Mouse (Mus musculus): Measurements from ENCODE around the gene Nln. TPM values are rescaled to one million over a fixed set of nuclear protein-coding genes. Genes with fewer than 3 reads are reported as not detected.
A peak's percentile ranks its signal among the peaks of the same experiment; 100 is the strongest.

The Nln gene
- total and polyA plus RNA-seq, 3 experiments = 15.4 to 229 (median 16.1) TPM

- TF ChIP-seq ETS1 (IDR thresholded peaks at IDR 0.05; ENCODE audit: low read depth, low read length) = peak; percentile 97
Measured at GRCm38 (mm10) chr13:104040950-104041349, 68.5 kb downstream of the Nln start (continued).

GRCm38 (mm10) chr13:104039861-104040260, 69.6 kb downstream of the Nln start:
- TF ChIP-seq GABPA (IDR thresholded peaks at IDR 0.05; ENCODE audit: low read depth, low read length) = no peak
- TF ChIP-seq ELF1 (IDR thresholded peaks at IDR 0.05; ENCODE audit: low read depth, low read length) = no peak
- TF ChIP-seq ZMIZ1 (IDR thresholded peaks at IDR 0.05; ENCODE audit: low read depth, low read length) = no peak
- H3K4me1 ChIP-seq (ENCODE audit: control insufficient read depth in 1 of 2, insufficient read depth in 2 of 2, low read length in 2 of 2) = peaks cover 31 to 56% of the 10 kb centered on the region in 2 experiments
- H3K27me3 ChIP-seq (ENCODE audit: control insufficient read depth in 1 of 2, insufficient read depth in 2 of 2, low read length in 2 of 2) = no peaks in the 10 kb centered on the region
- H3K4me3 ChIP-seq (ENCODE audit: control insufficient read depth in 1 of 2, insufficient read depth in 1 of 2, low read depth in 2 of 2, low read length in 2 of 2) = no peak overlapping the region
- peaks cover 0 to 52% of the 10 kb centered on the region in 2 experiments; a peak in 2 of 4 replicates for H3K36me3 ChIP-seq (ENCODE audit: control insufficient read depth in 1 of 2, insufficient read depth in 2 of 2, low read length in 2 of 2)
- H3K79me2 ChIP-seq (ENCODE audit: control insufficient read depth, insufficient read depth, low read length, poor library complexity) = no peaks in the 10 kb centered on the region
- H3K9ac ChIP-seq (ENCODE audit: control insufficient read depth, low read depth, low read length, poor library complexity, severe bottlenecking) = no peak overlapping the region
- peak overlapping the region; percentile 92 for H3K27ac ChIP-seq (ENCODE audit: control insufficient read depth, low read depth, low read length)
- no peaks in the 10 kb centered on the region for H3K9me3 ChIP-seq (replicated peaks; ENCODE audit: insufficient read depth, low read length)
- no peak for DNase-seq (ENCODE audit: low read depth, low spot score)

GRCm38 (mm10) chr13:104038891-104039290, 70.5 kb downstream of the Nln start:
- no peaks in the 10 kb centered on the region for H3K79me2 ChIP-seq (ENCODE audit: control insufficient read depth, insufficient read depth, low read length, poor library complexity)
- no peak overlapping the region for H3K27ac ChIP-seq (ENCODE audit: control insufficient read depth, low read depth, low read length)
- peaks cover 23 to 51% of the 10 kb centered on the region in 2 experiments for H3K4me1 ChIP-seq (ENCODE audit: control insufficient read depth in 1 of 2, insufficient read depth in 2 of 2, low read length in 2 of 2)
- H3K36me3 ChIP-seq (ENCODE audit: control insufficient read depth in 1 of 2, insufficient read depth in 2 of 2, low read length in 2 of 2) = peaks cover 0 to 45% of the 10 kb centered on the region in 2 experiments; a peak in 2 of 4 replicates
- H3K9ac ChIP-seq (ENCODE audit: control insufficient read depth, low read depth, low read length, poor library complexity, severe bottlenecking) = no peak overlapping the region
- DNase-seq (ENCODE audit: low read depth, low spot score) = no peak
- no peak overlapping the region for H3K4me3 ChIP-seq (ENCODE audit: control insufficient read depth in 1 of 2, insufficient read depth in 1 of 2, low read depth in 2 of 2, low read length in 2 of 2)
- no peaks in the 10 kb centered on the region for H3K9me3 ChIP-seq (replicated peaks; ENCODE audit: insufficient read depth, low read length)
- TF ChIP-seq POLR2AphosphoS5 (IDR thresholded peaks at IDR 0.05; ENCODE audit: borderline replicate concordance, low read depth, low read length) (no peak), HCFC1 (IDR thresholded peaks at IDR 0.05; ENCODE audit: low read depth, low read length) (no peak), MAFK (IDR thresholded peaks at IDR 0.05; ENCODE audit: borderline replicate concordance, low read depth, low read length) (no peak), SIN3A (IDR thresholded peaks at IDR 0.05; ENCODE audit: low read length) (no peak), ZKSCAN1 (IDR thresholded peaks at IDR 0.05; ENCODE audit: low read depth, low read length) (no peak), GATA1 (IDR thresholded peaks at IDR 0.05; ENCODE audit: low read depth, low read length) (no peak), MEF2A (IDR thresholded peaks at IDR 0.05; ENCODE audit: extremely low read depth, insufficient replicate concordance, low read depth, low read length, poor library complexity, severe bottlenecking) (no peak), CTCF (IDR thresholded peaks at IDR 0.05 in 2 of 3, conservative IDR thresholded peaks at IDR 0.05 in 1 of 3; ENCODE audit: control insufficient read depth in 1 of 3, insufficient read depth in 1 of 3, low read depth in 2 of 3, low read length in 3 of 3, poor library complexity in 1 of 3, severe bottlenecking in 1 of 3) (no peak), CHD2 (IDR thresholded peaks at IDR 0.05; ENCODE audit: low read length) (no peak), ZC3H11A (IDR thresholded peaks at IDR 0.05; ENCODE audit: low read depth, low read length) (no peak), MYB (IDR thresholded peaks at IDR 0.05; ENCODE audit: low read depth, low read length) (no peak), POLR2AphosphoS2 (IDR thresholded peaks at IDR 0.05; ENCODE audit: low read length) (no peak), POLR2A (IDR thresholded peaks at IDR 0.05; ENCODE audit: control insufficient read depth in 1 of 2, insufficient read depth in 1 of 2, low read depth in 1 of 2, low read length in 2 of 2, poor library complexity in 1 of 2) (no peak), MYC (IDR thresholded peaks at IDR 0.05; ENCODE audit: low read depth, low read length) (no peak), TAL1 (IDR thresholded peaks at IDR 0.05; ENCODE audit: low read length) (no peak), RCOR1 (IDR thresholded peaks at IDR 0.05; ENCODE audit: low read depth, low read length) (no peak), CHD1 (IDR thresholded peaks at IDR 0.05; ENCODE audit: low read depth, low read length) (no peak), TBP (IDR thresholded peaks at IDR 0.05; ENCODE audit: low read depth, low read length) (no peak), GABPA (IDR thresholded peaks at IDR 0.05; ENCODE audit: low read depth, low read length) (no peak)
- no peaks in the 10 kb centered on the region for H3K27me3 ChIP-seq (ENCODE audit: control insufficient read depth in 1 of 2, insufficient read depth in 2 of 2, low read length in 2 of 2)

Data from MEL (cell line).